Mouse (Mus musculus) intestine, embryonic 15.5 days (tissue): Measurements from ENCODE around the gene Faim2. TPM values are rescaled to one million over a fixed set of nuclear protein-coding genes. Genes with fewer than 3 reads are reported as not detected.
A peak's percentile ranks its signal among the peaks of the same experiment; 100 is the strongest.

Source experiments
- ATAC-seq: fragments of 200-750 bp; cut with Nextera tagmentation; 2 replicates; pipeline ENCODE4 v1.8.0; 2017; ENCODE audit warnings: moderate TSS enrichment, moderate library complexity
- H3K27ac ChIP-seq: fragments of 300-500 bp; sonication (generic); 2 replicates; pipeline ENCODE4 v1.5.1; 2015; ENCODE audit warnings: mild to moderate bottlenecking, inconsistent platforms
- H3K27me3 ChIP-seq: fragments of 300-500 bp; sonication (generic); replicated peaks from 2 replicates; pipeline ENCODE4 v1.6.1; 2015; ENCODE audit warnings: inconsistent platforms
- H3K36me3 ChIP-seq: fragments of 300-500 bp; sonication (generic); 2 replicates; pipeline ENCODE4 v1.6.1; 2015; ENCODE audit warnings: inconsistent platforms
- H3K4me1 ChIP-seq: fragments of 300-500 bp; sonication (generic); replicated peaks from 2 replicates; pipeline ENCODE4 v1.6.1; 2015; ENCODE audit warnings: inconsistent platforms
- H3K4me2 ChIP-seq: fragments of 300-500 bp; sonication (generic); replicated peaks from 2 replicates; pipeline ENCODE4 v1.6.1; 2015; ENCODE audit warnings: mild to moderate bottlenecking, inconsistent platforms
- H3K4me3 ChIP-seq: fragments of 300-500 bp; sonication (generic); replicated peaks from 2 replicates; pipeline ENCODE4 v1.5.1; 2015; ENCODE audit warnings: inconsistent platforms
- H3K9ac ChIP-seq: fragments of 300-500 bp; sonication (generic); 2 replicates; pipeline ENCODE4 v1.6.1; 2015; ENCODE audit warnings: inconsistent platforms
- H3K9me3 ChIP-seq: fragments of 300-500 bp; sonication (generic); 2 replicates; pipeline ENCODE4 v1.6.1; 2016; ENCODE audit warnings: inconsistent platforms
- WGBS: fragments of 180-500 bp; shearing (Covaris S2); methylation state at CpG from one replicate; pipeline ENCODE4 v1.1.7; 2015; 5-methylcytosine and 5-hydroxymethylcytosine counted together
- polyA plus RNA-seq: library from polyadenylated mRNA; unstranded; fragments of >200 nt; fragmentation: Nextera tagmentation; extraction: Ambion mirVana; gene quantifications from 2 replicates; pipeline ENCODE4 v1.2.1, GENCODE M21; 2015

Faim2 gene
- polyA plus RNA-seq, 1 experiment from 2014 or later = 0.60 TPM

DNA sequence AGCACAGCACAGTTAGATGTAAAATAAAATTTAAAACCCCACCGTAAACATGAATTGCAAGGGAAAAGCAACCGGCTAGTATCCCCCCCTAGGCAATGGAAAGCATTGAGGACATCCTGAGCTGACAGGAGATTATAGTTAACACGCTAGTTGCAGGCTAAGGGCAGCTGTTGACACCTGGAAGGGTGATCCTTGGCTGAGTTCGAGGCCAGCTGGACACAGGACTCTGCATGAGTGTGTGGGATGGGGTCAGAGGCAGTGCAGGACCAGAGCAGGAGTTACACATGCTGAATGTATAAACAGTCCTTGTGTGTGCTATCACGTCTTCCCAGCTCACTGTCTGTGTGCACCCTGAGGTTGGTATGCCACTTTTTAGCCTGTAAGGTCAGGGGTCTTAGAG is 24.7 kb downstream of the Faim2 start:
- no peak overlapping the region for H3K9ac ChIP-seq
- H3K27me3 ChIP-seq = no peaks in the 10 kb centered on the region; the same call in 1 of the 2 replicates
- H3K9me3 ChIP-seq = no peaks in the 10 kb centered on the region
- H3K4me1 ChIP-seq = peaks cover 30% of the 10 kb centered on the region; the same call in 1 of the 2 replicates
- no peak overlapping the region for H3K27ac ChIP-seq
- ATAC-seq = no peak
- H3K4me2 ChIP-seq = no peak overlapping the region
- H3K36me3 ChIP-seq = no peaks in the 10 kb centered on the region
- WGBS = 58% methylated on average over 5 of the region's 5 CpGs
- H3K4me3 ChIP-seq = no peak overlapping the region

GRCm38 (mm10) chr15:99502311-99502831 is 25.6 kb downstream of the Faim2 start:
- Histone ChIP-seq H3K9me3 (no peaks in the 10 kb centered on the region), H3K4me3 (no peak overlapping the region), H3K9ac (no peak overlapping the region; the same call in 1 of the 2 replicates), H3K4me2 (0 out of 2 replicates have a peak overlapping the region, but pooled peaks have one; percentile 4), H3K27ac (peak overlapping the region; percentile 72; the same call in 1 of the 2 replicates), H3K36me3 (no peaks in the 10 kb centered on the region), H3K27me3 (no peaks in the 10 kb centered on the region; the same call in 1 of the 2 replicates), H3K4me1 (peaks cover 35% of the 10 kb centered on the region)
- peak; percentile 42 for ATAC-seq
- WGBS = 33% methylated on average over 12 of the region's 12 CpGs

- Histone ChIP-seq H3K9me3 (no peaks in the 10 kb centered on the region), H3K4me2 (0 out of 2 replicates have a peak overlapping the region, but pooled peaks have one; percentile 4), H3K4me1 (peaks cover 35% of the 10 kb centered on the region), H3K36me3 (no peaks in the 10 kb centered on the region), H3K4me3 (no peak overlapping the region), H3K27ac (peak overlapping the region; percentile 36; the same call in 1 of the 2 replicates), H3K9ac (no peak overlapping the region), H3K27me3 (no peaks in the 10 kb centered on the region; the same call in 1 of the 2 replicates)
- WGBS = 81% methylated on average over 20 of the region's 20 CpGs
- ATAC-seq = no peak
Measured at GRCm38 (mm10) chr15:99501292-99502260, 26.4 kb downstream of the Faim2 start.

GRCm38 (mm10) chr15:99500320-99500719 is 27.6 kb downstream of the Faim2 start:
- Histone ChIP-seq H3K4me3 (no peak overlapping the region), H3K36me3 (no peaks in the 10 kb centered on the region), H3K4me2 (no peak overlapping the region), H3K27ac (no peak overlapping the region), H3K9ac (no peak overlapping the region), H3K9me3 (no peaks in the 10 kb centered on the region), H3K27me3 (no peaks in the 10 kb centered on the region; the same call in 1 of the 2 replicates), H3K4me1 (peaks cover 28% of the 10 kb centered on the region)
- WGBS = 29% methylated on average over 5 of the region's 5 CpGs
- ATAC-seq = no peak

DNA sequence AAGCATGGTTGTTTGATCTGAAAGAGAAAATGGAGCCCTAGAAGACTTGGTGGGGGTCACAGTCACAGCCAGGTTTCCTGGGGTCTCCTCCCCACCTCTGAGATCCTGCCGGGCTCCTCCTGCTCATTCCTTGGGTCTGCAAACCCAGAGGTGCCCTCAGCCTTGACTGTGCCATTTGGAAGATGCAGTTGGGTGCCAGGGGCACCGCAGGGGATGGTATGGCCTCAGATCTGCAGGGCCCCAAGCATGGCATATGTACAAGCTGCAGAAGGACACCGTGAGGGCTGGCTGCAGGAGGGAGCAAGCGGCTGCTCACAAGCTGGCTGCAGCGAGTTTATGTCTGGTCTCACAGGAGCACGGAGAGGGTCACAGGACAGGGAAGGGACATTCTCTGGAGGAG is 28.2 kb downstream of the Faim2 start:
- Histone ChIP-seq H3K4me1 (peaks cover 26% of the 10 kb centered on the region), H3K9ac (no peak overlapping the region), H3K4me3 (no peak overlapping the region), H3K27ac (no peak overlapping the region), H3K4me2 (no peak overlapping the region), H3K36me3 (no peaks in the 10 kb centered on the region), H3K9me3 (no peaks in the 10 kb centered on the region), H3K27me3 (no peaks in the 10 kb centered on the region; the same call in 1 of the 2 replicates)
- WGBS = 46% methylated on average over 6 of the region's 6 CpGs
- ATAC-seq = no peak

GRCm38 (mm10) chr15:99498781-99499180 is 29.2 kb downstream of the Faim2 start:
- H3K36me3 ChIP-seq = no peaks in the 10 kb centered on the region
- peaks cover 26% of the 10 kb centered on the region for H3K4me1 ChIP-seq
- peak; percentile 61 for ATAC-seq
- no peaks in the 10 kb centered on the region for H3K9me3 ChIP-seq
- H3K4me2 ChIP-seq = no peak overlapping the region
- WGBS = 40% methylated on average over 4 of the region's 4 CpGs
- no peak overlapping the region for H3K27ac ChIP-seq
- H3K9ac ChIP-seq = no peak overlapping the region
- H3K27me3 ChIP-seq = no peaks in the 10 kb centered on the region; the same call in 1 of the 2 replicates
- no peak overlapping the region for H3K4me3 ChIP-seq

DNA sequence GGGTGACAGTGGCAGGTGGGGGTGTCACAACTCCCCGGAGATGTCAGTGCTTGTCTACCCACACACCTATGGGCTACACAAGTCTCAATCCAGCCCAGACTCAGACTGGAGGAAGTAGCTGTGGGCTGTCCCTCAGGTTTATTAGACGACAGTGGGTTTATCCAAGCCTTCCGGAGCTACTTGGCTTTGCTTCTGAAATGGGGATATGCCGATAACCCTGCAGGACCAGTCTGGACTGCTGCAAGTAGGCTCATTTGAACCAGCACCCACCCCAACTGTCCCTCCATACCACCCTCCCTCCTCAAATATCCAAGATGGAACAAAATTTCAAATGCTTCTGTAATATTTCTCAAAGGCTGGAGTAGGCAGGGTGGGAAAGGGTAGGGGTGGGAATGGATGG is 29.6 kb downstream of the Faim2 start:
- ATAC-seq = no peak
- H3K27ac ChIP-seq = no peak overlapping the region
- no peak overlapping the region for H3K9ac ChIP-seq
- no peaks in the 10 kb centered on the region for H3K36me3 ChIP-seq
- H3K4me3 ChIP-seq = no peak overlapping the region
- no peaks in the 10 kb centered on the region for H3K9me3 ChIP-seq
- H3K4me1 ChIP-seq = peaks cover 26% of the 10 kb centered on the region
- WGBS = 69% methylated on average over 4 of the region's 4 CpGs
- no peaks in the 10 kb centered on the region; the same call in 1 of the 2 replicates for H3K27me3 ChIP-seq
- H3K4me2 ChIP-seq = no peak overlapping the region

DNA sequence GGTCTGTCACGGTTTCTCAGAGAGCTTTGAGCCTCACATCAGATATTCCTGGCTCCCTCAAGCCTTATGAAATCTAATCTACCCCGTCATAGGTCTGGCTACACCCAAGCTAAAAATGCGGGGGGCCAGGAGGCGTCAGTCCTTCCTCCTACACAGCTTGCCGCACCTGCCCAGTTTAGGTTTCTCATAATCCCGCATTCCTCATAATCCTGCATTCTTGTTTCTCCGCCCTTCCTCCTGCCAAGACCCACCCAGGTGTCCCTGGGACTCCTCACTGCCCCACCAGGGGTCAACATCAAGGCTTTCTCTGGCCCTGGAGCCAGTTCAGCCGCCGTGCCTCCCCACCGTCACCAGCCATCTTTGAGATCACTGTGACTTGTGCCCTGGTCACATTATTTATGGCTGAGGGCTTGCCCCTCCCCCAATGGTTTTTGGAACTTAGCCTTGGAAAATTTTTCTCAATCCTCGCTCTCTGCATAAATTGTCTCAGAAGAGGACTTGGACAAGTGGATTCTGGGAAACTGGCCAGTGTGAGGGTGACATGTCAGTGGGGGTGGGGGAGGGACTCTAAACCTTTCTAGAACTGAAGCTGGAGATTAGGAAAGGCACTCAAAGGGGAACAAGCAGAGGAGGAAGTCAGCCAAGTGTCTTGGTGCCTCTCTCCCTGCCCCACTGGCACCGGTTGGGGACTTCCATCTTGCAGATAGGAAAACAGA is 30.3 kb downstream of the Faim2 start:
- no peaks in the 10 kb centered on the region for H3K9me3 ChIP-seq
- peaks cover 23% of the 10 kb centered on the region for H3K4me1 ChIP-seq
- 47% methylated on average over 12 of the region's 12 CpGs for WGBS
- H3K27me3 ChIP-seq = no peaks in the 10 kb centered on the region; the same call in 1 of the 2 replicates
- 0 out of 2 replicates have a peak, but pooled peaks have one; percentile 3 for ATAC-seq
- no peak overlapping the region for H3K9ac ChIP-seq
- no peak overlapping the region for H3K4me3 ChIP-seq
- no peaks in the 10 kb centered on the region for H3K36me3 ChIP-seq
- H3K4me2 ChIP-seq = no peak overlapping the region
- H3K27ac ChIP-seq = no peak overlapping the region

- H3K4me2 ChIP-seq = no peak overlapping the region
- ATAC-seq = peak; percentile 50
- H3K9ac ChIP-seq = no peak overlapping the region
- no peak overlapping the region for H3K4me3 ChIP-seq
- no peak overlapping the region for H3K27ac ChIP-seq
- H3K9me3 ChIP-seq = no peaks in the 10 kb centered on the region
- H3K27me3 ChIP-seq = no peaks in the 10 kb centered on the region; the same call in 1 of the 2 replicates
- no peaks in the 10 kb centered on the region for H3K36me3 ChIP-seq
- H3K4me1 ChIP-seq = peaks cover 17% of the 10 kb centered on the region
- WGBS = 8% methylated on average over 4 of the region's 4 CpGs
Measured at GRCm38 (mm10) chr15:99497061-99497460, 30.9 kb downstream of the Faim2 start.

DNA sequence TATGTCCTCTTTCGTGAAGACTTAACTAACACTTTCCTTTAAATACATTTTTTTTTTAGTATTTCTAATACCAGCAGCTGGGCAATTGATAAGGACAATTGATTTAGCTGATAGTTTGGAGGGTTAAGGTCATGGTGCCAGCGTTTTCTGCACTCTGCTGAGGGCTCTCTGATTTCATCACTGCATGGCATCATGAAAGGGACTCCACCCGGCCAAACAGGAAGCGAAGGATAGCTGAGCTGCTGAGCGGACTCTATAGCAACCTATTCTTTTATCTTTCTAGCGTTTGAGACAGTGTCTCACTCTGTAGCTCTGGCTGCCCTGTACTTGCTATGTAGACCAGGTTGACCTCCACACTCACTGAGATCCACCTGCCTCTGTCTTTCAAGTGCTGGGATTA is 43.2 kb downstream of the Faim2 start:
- Histone ChIP-seq H3K9ac (no peak overlapping the region), H3K36me3 (no peaks in the 10 kb centered on the region), H3K27ac (no peak overlapping the region), H3K4me2 (no peak overlapping the region), H3K4me1 (no peaks in the 10 kb centered on the region), H3K27me3 (no peaks in the 10 kb centered on the region), H3K4me3 (no peak overlapping the region), H3K9me3 (no peaks in the 10 kb centered on the region)
- WGBS = 66% methylated on average over 6 of the region's 6 CpGs
- no peak for ATAC-seq

GRCm38 (mm10) chr15:99475814-99476213 is 52.2 kb downstream of the Faim2 start:
- no peaks in the 10 kb centered on the region for H3K36me3 ChIP-seq
- 69% methylated on average over 1 of the region's 1 CpGs for WGBS
- no peak overlapping the region for H3K9ac ChIP-seq
- H3K4me3 ChIP-seq = no peak overlapping the region
- no peaks in the 10 kb centered on the region for H3K27me3 ChIP-seq
- H3K4me2 ChIP-seq = no peak overlapping the region
- no peaks in the 10 kb centered on the region for H3K9me3 ChIP-seq
- no peak for ATAC-seq
- peaks cover 9% of the 10 kb centered on the region; the same call in 1 of the 2 replicates for H3K4me1 ChIP-seq
- H3K27ac ChIP-seq = no peak overlapping the region

- Histone ChIP-seq H3K4me1 (peaks cover 9% of the 10 kb centered on the region; the same call in 1 of the 2 replicates), H3K4me3 (peak within 1 kb of the TSS; percentile 81), H3K27ac (peak within 1 kb of the TSS; percentile 93), H3K4me2 (peak within 1 kb of the TSS; percentile 78), H3K9ac (peak within 1 kb of the TSS; percentile 77), H3K27me3 (no peaks in the 10 kb centered on the region), H3K36me3 (no peaks in the 10 kb centered on the region), H3K9me3 (no peaks in the 10 kb centered on the region)
- WGBS = under 1% methylated on average over 26 of the region's 26 CpGs
- ATAC-seq = peak; percentile 92
Measured at GRCm38 (mm10) chr15:99474576-99474926, 53.4 kb downstream of the Faim2 start, which contains the start of gene Bcdin3d. Gene Bcdin3d (minus strand): TSS chr15:99474730.
